Mouse (Mus musculus): ENCODE results near the gene Eepd1. TPM values are rescaled to one million over a fixed set of nuclear protein-coding genes. Genes with fewer than 3 reads are reported as not detected.

Gene Eepd1
- polyA plus RNA-seq, 1 experiment from 2014 or later, result 14.4 TPM

DNA sequence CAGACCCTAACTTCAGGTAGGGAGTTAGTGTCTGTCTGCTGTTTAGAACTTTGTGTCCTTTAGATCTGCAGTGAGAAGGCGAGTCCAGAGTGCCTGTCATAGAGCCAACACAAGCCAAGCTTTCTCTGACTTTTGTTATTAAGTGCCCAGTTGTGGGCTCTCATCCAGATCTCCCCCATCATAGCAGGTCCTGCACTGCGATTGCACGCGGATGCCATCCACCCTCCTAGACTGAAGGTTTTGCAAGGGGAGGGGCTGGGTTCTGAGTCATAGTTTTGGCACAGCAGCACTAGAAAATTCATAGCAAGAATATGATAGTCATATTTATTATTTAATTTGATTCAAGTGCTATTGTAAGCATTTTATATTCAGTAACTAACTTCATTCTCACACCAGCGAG lies 12.6 kb downstream of the Eepd1 start:
- no peaks in the 10 kb centered on the region for H3K9me3 ChIP-seq
- 79% methylated on average over 5 of the region's 5 CpGs for WGBS
- no peak for ATAC-seq (ENCODE audit: insufficient number of reproducible peaks, low FRiP score, low TSS enrichment, low read depth)
- peaks cover 10% of the 10 kb centered on the region for H3K4me1 ChIP-seq
- H3K36me3 ChIP-seq, result no peaks in the 10 kb centered on the region
- no peak overlapping the region for H3K4me3 ChIP-seq
- H3K27me3 ChIP-seq, result no peaks in the 10 kb centered on the region
- H3K9ac ChIP-seq, result no peak overlapping the region
- no peak overlapping the region for H3K4me2 ChIP-seq
- H3K27ac ChIP-seq, result no peak overlapping the region

DNA sequence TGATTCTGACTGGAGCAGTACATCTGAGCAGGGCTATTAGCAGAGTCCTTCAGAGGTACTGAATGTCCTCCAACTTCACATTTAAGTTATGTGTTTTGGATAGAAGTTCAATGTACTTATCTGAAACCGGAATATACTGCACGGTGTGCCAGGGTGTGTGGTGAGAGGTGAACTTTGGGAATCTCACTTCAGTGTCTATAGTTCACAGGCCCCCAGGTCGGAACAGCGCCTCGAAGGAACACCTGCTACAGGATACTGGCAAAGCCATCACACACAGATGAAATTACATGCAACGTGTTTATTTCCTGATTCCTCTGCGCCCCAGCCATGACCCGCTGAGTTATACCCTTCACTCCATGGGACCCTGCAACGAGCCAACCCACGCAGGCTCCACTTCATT lies 14.3 kb downstream of the Eepd1 start:
- 77% methylated on average over 10 of the region's 10 CpGs for WGBS
- no peaks in the 10 kb centered on the region for H3K9me3 ChIP-seq
- no peak overlapping the region for H3K27ac ChIP-seq
- ATAC-seq (ENCODE audit: insufficient number of reproducible peaks, low FRiP score, low TSS enrichment, low read depth), result no peak
- H3K4me1 ChIP-seq, result peaks cover 2% of the 10 kb centered on the region
- no peak overlapping the region for H3K9ac ChIP-seq
- no peak overlapping the region for H3K4me2 ChIP-seq
- no peaks in the 10 kb centered on the region for H3K27me3 ChIP-seq
- H3K4me3 ChIP-seq, result no peak overlapping the region
- H3K36me3 ChIP-seq, result no peaks in the 10 kb centered on the region

DNA sequence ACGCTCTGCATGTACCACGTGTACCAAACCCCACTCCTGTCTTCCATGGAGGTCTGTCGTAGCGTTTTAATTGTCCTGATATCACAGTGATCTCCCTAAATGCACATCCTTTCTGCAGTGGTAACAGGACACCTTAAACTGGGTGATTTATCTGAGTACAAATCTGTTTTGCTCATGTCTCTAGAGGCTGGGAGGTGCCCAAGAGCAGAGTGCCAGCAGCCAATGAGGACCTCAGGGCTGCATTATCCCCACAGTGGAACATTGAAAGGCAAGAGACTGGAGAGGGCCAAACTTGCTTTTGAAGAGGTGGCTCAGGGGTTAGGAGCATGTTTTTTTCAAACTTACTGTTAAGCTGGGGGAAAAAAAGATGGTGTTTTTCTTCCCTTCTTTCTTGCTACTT lies 14.8 kb downstream of the Eepd1 start:
- Histone ChIP-seq H3K27ac (no peak overlapping the region), H3K4me1 (no peaks in the 10 kb centered on the region)

DNA sequence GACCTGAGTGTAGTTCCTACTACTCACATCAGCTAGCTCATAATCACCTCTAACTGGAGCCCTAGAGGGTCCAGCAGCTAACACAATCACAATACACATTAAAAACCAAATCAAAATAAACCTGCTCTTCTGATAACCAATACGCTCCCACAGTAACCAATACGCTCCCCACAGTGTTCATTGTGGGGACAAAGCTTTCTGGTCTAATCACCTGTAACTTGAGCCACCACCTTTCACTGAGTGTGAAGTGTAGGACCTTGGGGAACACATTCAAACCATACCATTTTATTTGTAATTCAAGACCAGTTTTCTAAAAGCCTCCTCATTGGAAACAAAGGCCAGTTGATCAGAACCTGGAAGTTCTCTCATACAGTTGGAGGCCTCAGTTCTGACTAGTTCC lies 15.4 kb downstream of the Eepd1 start:
- H3K4me2 ChIP-seq, result no peak overlapping the region
- H3K27me3 ChIP-seq, result no peaks in the 10 kb centered on the region
- no peaks in the 10 kb centered on the region for H3K36me3 ChIP-seq
- no peaks in the 10 kb centered on the region for H3K9me3 ChIP-seq
- no peak overlapping the region for H3K27ac ChIP-seq
- no peak overlapping the region for H3K9ac ChIP-seq
- no peak for ATAC-seq (ENCODE audit: insufficient number of reproducible peaks, low FRiP score, low TSS enrichment, low read depth)
- no peaks in the 10 kb centered on the region for H3K4me1 ChIP-seq
- H3K4me3 ChIP-seq, result no peak overlapping the region
- WGBS, result 88% methylated on average over 2 of the region's 2 CpGs

More for the DNA sequence above, 14.8 kb downstream of the Eepd1 start:
- WGBS, result 69% methylated on average over 4 of the region's 4 CpGs
- Histone ChIP-seq H3K36me3 (no peaks in the 10 kb centered on the region), H3K4me2 (no peak overlapping the region), H3K9ac (no peak overlapping the region), H3K4me3 (no peak overlapping the region), H3K27me3 (no peaks in the 10 kb centered on the region), H3K9me3 (no peaks in the 10 kb centered on the region)
- ATAC-seq (ENCODE audit: insufficient number of reproducible peaks, low FRiP score, low TSS enrichment, low read depth), result no peak

DNA sequence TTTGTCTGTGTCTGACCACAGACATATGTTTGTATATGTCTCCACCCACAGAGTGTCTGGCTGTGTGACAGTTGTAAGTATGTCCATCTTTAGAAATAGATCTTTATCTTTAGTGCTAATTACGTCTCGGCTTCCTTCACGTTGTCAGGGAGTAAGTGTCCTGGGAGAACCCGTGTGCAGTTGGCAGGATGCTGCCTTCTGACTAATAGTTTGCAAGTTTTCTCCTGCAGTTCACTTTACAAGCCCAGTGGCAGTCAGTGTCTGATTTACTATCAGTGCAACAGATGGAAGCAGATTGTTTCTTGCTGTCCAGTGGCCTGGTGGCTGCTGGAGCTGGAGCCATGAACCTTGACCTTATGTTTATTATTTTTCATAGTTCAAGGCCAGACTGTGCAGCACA lies 17.4 kb downstream of the Eepd1 start:
- Histone ChIP-seq H3K4me3 (no peak overlapping the region), H3K27ac (no peak overlapping the region), H3K36me3 (no peaks in the 10 kb centered on the region), H3K9me3 (no peaks in the 10 kb centered on the region), H3K27me3 (no peaks in the 10 kb centered on the region), H3K9ac (no peak overlapping the region), H3K4me1 (no peaks in the 10 kb centered on the region), H3K4me2 (no peak overlapping the region)
- ATAC-seq (ENCODE audit: insufficient number of reproducible peaks, low FRiP score, low TSS enrichment, low read depth), result no peak
- 14% methylated on average over 4 of the region's 4 CpGs for WGBS

GRCm38 (mm10) chr9:25499306-25499705 lies 18.0 kb downstream of the Eepd1 start:
- no peak overlapping the region for H3K9ac ChIP-seq
- no peak overlapping the region for H3K4me3 ChIP-seq
- H3K9me3 ChIP-seq, result no peaks in the 10 kb centered on the region
- no peak overlapping the region for H3K27ac ChIP-seq
- no peak overlapping the region for H3K4me2 ChIP-seq
- no peaks in the 10 kb centered on the region for H3K27me3 ChIP-seq
- H3K36me3 ChIP-seq, result no peaks in the 10 kb centered on the region
- 37% methylated on average over 3 of the region's 3 CpGs for WGBS
- H3K4me1 ChIP-seq, result 0 out of 2 replicates have a peak, but pooled peaks cover 1% of the 10 kb centered on the region
- no peak for ATAC-seq (ENCODE audit: insufficient number of reproducible peaks, low FRiP score, low TSS enrichment, low read depth)

DNA sequence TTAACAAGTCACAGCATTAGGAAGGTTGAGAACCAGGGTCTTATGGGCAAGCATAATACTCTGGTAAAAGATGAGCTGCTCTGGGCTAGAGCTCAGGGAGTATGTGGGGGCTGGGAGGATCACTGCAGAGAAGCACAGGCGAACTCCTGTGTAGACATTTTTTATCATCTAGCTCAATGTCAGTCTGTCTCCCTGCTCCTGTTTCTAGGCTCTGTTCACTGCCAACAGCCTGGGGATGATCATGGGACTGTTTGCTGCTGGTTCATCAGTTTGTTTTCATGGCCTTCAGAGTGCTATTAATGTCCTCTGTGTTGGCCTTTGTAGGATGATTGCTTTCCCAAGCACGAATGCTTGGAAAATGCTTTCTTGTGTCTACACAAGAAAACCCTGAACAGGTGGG lies 18.7 kb downstream of the Eepd1 start:
- no peak overlapping the region for H3K27ac ChIP-seq
- H3K4me3 ChIP-seq, result no peak overlapping the region
- no peak overlapping the region for H3K4me2 ChIP-seq
- no peaks in the 10 kb centered on the region for H3K36me3 ChIP-seq
- ATAC-seq (ENCODE audit: insufficient number of reproducible peaks, low FRiP score, low TSS enrichment, low read depth), result no peak
- no peaks in the 10 kb centered on the region for H3K27me3 ChIP-seq
- 82% methylated on average over 2 of the region's 2 CpGs for WGBS
- H3K9ac ChIP-seq, result no peak overlapping the region
- peaks cover 7% of the 10 kb centered on the region; the same call in 1 of the 2 replicates for H3K4me1 ChIP-seq
- no peaks in the 10 kb centered on the region for H3K9me3 ChIP-seq

- ATAC-seq (ENCODE audit: insufficient number of reproducible peaks, low FRiP score, low TSS enrichment, low read depth), result no peak
- no peak overlapping the region for H3K27ac ChIP-seq
Measured at GRCm38 (mm10) chr9:25508825-25509224, 27.5 kb downstream of the Eepd1 start.

DNA sequence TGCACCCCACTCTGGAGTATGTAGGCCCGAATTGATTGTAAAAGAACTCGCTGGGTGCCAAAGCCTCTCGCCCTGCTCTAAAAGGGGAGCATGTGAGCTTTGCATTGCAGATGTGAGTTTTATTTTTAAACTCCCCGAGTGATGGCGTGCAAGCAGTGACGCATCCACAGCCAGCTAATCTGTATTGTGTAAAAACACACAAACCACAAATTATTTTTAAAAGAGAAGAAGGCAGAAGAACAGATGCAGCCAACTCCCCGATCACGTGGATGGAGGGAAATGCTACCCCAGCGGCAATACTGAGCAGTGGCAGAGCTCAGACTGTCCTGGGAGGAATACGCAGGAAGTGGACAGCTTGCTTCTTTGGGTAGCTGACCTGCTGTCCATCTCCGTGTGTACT lies 29.2 kb downstream of the Eepd1 start:
- no peak overlapping the region for H3K4me2 ChIP-seq
- no peaks in the 10 kb centered on the region for H3K9me3 ChIP-seq
- no peak overlapping the region for H3K4me3 ChIP-seq
- no peak for ATAC-seq (ENCODE audit: insufficient number of reproducible peaks, low FRiP score, low TSS enrichment, low read depth)
- no peaks in the 10 kb centered on the region for H3K27me3 ChIP-seq
- H3K36me3 ChIP-seq, result no peaks in the 10 kb centered on the region
- H3K4me1 ChIP-seq, result peaks cover 6% of the 10 kb centered on the region; the same call in 1 of the 2 replicates
- H3K27ac ChIP-seq, result no peak overlapping the region
- no peak overlapping the region for H3K9ac ChIP-seq
- 72% methylated on average over 11 of the region's 11 CpGs for WGBS

More at GRCm38 (mm10) chr9:25508825-25509224, 27.5 kb downstream of the Eepd1 start:
- peaks cover 19% of the 10 kb centered on the region; the same call in 1 of the 2 replicates for H3K4me1 ChIP-seq
- H3K4me3 ChIP-seq, result no peak overlapping the region
- no peaks in the 10 kb centered on the region for H3K27me3 ChIP-seq
- H3K9ac ChIP-seq, result no peak overlapping the region
- H3K9me3 ChIP-seq, result no peaks in the 10 kb centered on the region
- no peak overlapping the region for H3K4me2 ChIP-seq
- WGBS, result 88% methylated on average over 3 of the region's 3 CpGs
- no peaks in the 10 kb centered on the region for H3K36me3 ChIP-seq

DNA sequence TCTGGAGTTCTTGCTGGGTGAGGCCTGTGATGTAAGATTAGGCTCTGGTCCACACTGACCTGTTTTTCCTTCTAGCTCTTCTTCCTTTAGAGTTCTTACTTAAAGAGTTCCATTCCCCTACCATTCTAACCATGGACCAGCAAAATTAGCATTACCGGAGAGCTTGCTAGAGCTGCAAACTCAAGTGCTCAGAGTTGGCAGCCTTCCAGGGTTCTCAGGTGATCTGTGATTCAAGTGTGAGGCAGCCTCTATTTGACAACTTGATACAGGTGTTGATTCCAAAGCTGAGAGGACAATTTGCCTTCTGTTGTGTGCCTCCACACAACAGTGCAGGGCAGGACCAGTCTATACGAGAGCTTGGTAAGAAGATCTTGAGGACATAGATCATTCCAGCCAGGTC lies 31.7 kb downstream of the Eepd1 start:
- no peak for ATAC-seq (ENCODE audit: insufficient number of reproducible peaks, low FRiP score, low TSS enrichment, low read depth)
- Histone ChIP-seq H3K4me3 (no peak overlapping the region), H3K4me2 (no peak overlapping the region), H3K36me3 (no peaks in the 10 kb centered on the region), H3K4me1 (peaks cover 7% of the 10 kb centered on the region; the same call in 1 of the 2 replicates), H3K27me3 (no peaks in the 10 kb centered on the region), H3K9me3 (no peaks in the 10 kb centered on the region), H3K9ac (no peak overlapping the region), H3K27ac (no peak overlapping the region)
- 53% methylated on average over 2 of the region's 2 CpGs for WGBS

DNA sequence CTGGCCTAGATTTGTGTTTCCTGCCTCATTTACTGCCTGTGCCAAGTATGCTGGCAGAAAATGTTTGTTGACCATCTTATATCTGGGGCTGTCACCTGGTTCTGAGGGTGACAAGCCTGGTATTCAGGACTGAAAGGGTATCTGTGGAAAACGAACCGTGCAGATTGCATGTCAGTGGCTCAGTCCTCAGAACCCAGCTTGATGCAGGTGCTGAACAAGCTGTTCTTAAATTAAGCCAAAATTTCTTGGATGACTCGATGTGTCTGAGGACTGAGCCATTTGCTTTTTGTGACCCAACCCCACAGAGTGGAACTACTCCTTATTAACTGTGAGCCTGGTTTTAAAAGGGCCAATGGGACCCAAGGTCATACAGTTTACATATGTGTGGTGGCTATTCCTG lies 32.2 kb downstream of the Eepd1 start:
- Histone ChIP-seq H3K4me2 (no peak overlapping the region), H3K27ac (no peak overlapping the region), H3K4me1 (peaks cover 10% of the 10 kb centered on the region; the same call in 1 of the 2 replicates), H3K4me3 (no peak overlapping the region), H3K9me3 (no peaks in the 10 kb centered on the region), H3K36me3 (no peaks in the 10 kb centered on the region), H3K27me3 (no peaks in the 10 kb centered on the region), H3K9ac (no peak overlapping the region)
- 78% methylated on average over 3 of the region's 3 CpGs for WGBS
- ATAC-seq (ENCODE audit: insufficient number of reproducible peaks, low FRiP score, low TSS enrichment, low read depth), result no peak

- H3K4me1 ChIP-seq, result peaks cover 20% of the 10 kb centered on the region
- H3K4me2 ChIP-seq, result no peak overlapping the region
- H3K9me3 ChIP-seq, result no peaks in the 10 kb centered on the region
- no peaks in the 10 kb centered on the region for H3K36me3 ChIP-seq
- H3K4me3 ChIP-seq, result no peak overlapping the region
- H3K27me3 ChIP-seq, result no peaks in the 10 kb centered on the region
- H3K27ac ChIP-seq, result no peak overlapping the region
- WGBS, result 80% methylated on average over 7 of the region's 7 CpGs
- ATAC-seq (ENCODE audit: insufficient number of reproducible peaks, low FRiP score, low TSS enrichment, low read depth), result no peak
- H3K9ac ChIP-seq, result no peak overlapping the region
Measured at GRCm38 (mm10) chr9:25516640-25517039, 35.3 kb downstream of the Eepd1 start.

- no peak overlapping the region for H3K4me3 ChIP-seq
- H3K9me3 ChIP-seq, result no peaks in the 10 kb centered on the region
- peaks cover 15% of the 10 kb centered on the region for H3K4me1 ChIP-seq
- no peak for ATAC-seq (ENCODE audit: insufficient number of reproducible peaks, low FRiP score, low TSS enrichment, low read depth)
- WGBS, result 48% methylated on average over 4 of the region's 4 CpGs
- no peak overlapping the region; the same call in 1 of the 2 replicates for H3K27ac ChIP-seq
- H3K27me3 ChIP-seq, result no peaks in the 10 kb centered on the region
- H3K9ac ChIP-seq, result no peak overlapping the region
- no peaks in the 10 kb centered on the region for H3K36me3 ChIP-seq
- H3K4me2 ChIP-seq, result no peak overlapping the region
Measured at GRCm38 (mm10) chr9:25517982-25518381, 36.6 kb downstream of the Eepd1 start.

All from limb, embryonic 15.5 days (tissue).